Mouse (Mus musculus) MEL (cell line): ENCODE measurements around the gene Ppfibp1. TPM values are rescaled to one million over a fixed set of nuclear protein-coding genes. Genes with fewer than 3 reads are reported as not detected.

Experiments
- DNase-seq: peaks from one replicate; pipeline ENCODE4 v3.0.0; 2011; ENCODE audit warnings: low read depth, low spot score
- H3K27ac ChIP-seq: 2 replicates; pipeline ENCODE4 v1.5.1; 2012; ENCODE audit warnings: low read depth, mild to moderate bottlenecking, control low read depth, low read length, moderate library complexity; ENCODE audit not compliant: control insufficient read depth
- H3K27me3 ChIP-seq, 2 experiments: fragments of 150-350 bp in 1 of 2; sonication (generic) in 1 of 2; 2 replicates each; pipeline ENCODE4 v1.6.1; 2012; ENCODE audit warnings: low read length in 2 of 2, mild to moderate bottlenecking in 2 of 2, improper control_type of control experiment in 1 of 2, moderate library complexity in 1 of 2; ENCODE audit not compliant: insufficient read depth in 2 of 2, control insufficient read depth in 1 of 2
- H3K36me3 ChIP-seq, 2 experiments: 2 replicates each; pipeline ENCODE4 v1.6.1; 2012 to 2014; ENCODE audit warnings: low read length in 2 of 2, improper control_type of control experiment in 1 of 2, inconsistent platforms in 1 of 2, mild to moderate bottlenecking in 1 of 2; ENCODE audit not compliant: insufficient read depth in 2 of 2, control insufficient read depth in 1 of 2
- H3K4me1 ChIP-seq, 2 experiments: fragments of 150-350 bp in 1 of 2; sonication (generic) in 1 of 2; 2 replicates each; pipeline ENCODE4 v1.6.1; 2012; ENCODE audit warnings: low read length in 2 of 2, improper control_type of control experiment in 1 of 2, mild to moderate bottlenecking in 1 of 2; ENCODE audit not compliant: insufficient read depth in 2 of 2, control insufficient read depth in 1 of 2
- H3K4me3 ChIP-seq, 2 experiments: fragments of 150-350 bp in 1 of 2; sonication (generic) in 1 of 2; 2 replicates each; pipeline ENCODE4 v1.5.1; 2012; ENCODE audit warnings: low read depth in 2 of 2, low read length in 2 of 2, mild to moderate bottlenecking in 2 of 2, moderate library complexity in 2 of 2, control low read depth in 1 of 2, improper control_type of control experiment in 1 of 2; ENCODE audit not compliant: control insufficient read depth in 1 of 2, insufficient read depth in 1 of 2
- H3K79me2 ChIP-seq: 2 replicates; pipeline ENCODE4 v1.6.1; 2012; ENCODE audit warnings: mild to moderate bottlenecking, low read length, moderate library complexity; ENCODE audit not compliant: control insufficient read depth, poor library complexity, insufficient read depth
- H3K9ac ChIP-seq: 2 replicates; pipeline ENCODE4 v1.6.1; 2012; ENCODE audit warnings: low read depth, mild to moderate bottlenecking, control low read depth, low read length, moderate library complexity; ENCODE audit not compliant: control insufficient read depth, poor library complexity, severe bottlenecking
- H3K9me3 ChIP-seq: fragments of 150-350 bp; sonication (generic); replicated peaks from 2 replicates; pipeline ENCODE4 v1.6.1; 2012; ENCODE audit warnings: mild to moderate bottlenecking, low read length, improper control_type of control experiment, moderate library complexity; ENCODE audit not compliant: insufficient read depth
- BHLHE40 ChIP-seq: IDR thresholded peaks from 2 replicates; pipeline ENCODE4 v1.6.1; 2012; ENCODE audit warnings: low read depth, mild to moderate bottlenecking, inconsistent platforms, low read length, improper control_type of control experiment, borderline replicate concordance
- CHD2 ChIP-seq: IDR thresholded peaks from 2 replicates; pipeline ENCODE4 v1.6.1; 2011; ENCODE audit warnings: low read length, improper control_type of control experiment
- ELF1 ChIP-seq: IDR thresholded peaks from 2 replicates; pipeline ENCODE4 v1.6.1; 2014; ENCODE audit warnings: low read depth, mild to moderate bottlenecking, inconsistent platforms, low read length, improper control_type of control experiment, moderate library complexity
- ETS1 ChIP-seq: IDR thresholded peaks from 2 replicates; pipeline ENCODE4 v1.6.1; 2012; ENCODE audit warnings: low read depth, mild to moderate bottlenecking, inconsistent platforms, low read length, improper control_type of control experiment, moderate library complexity
- GABPA ChIP-seq: IDR thresholded peaks from 2 replicates; pipeline ENCODE4 v1.6.1; 2012; ENCODE audit warnings: low read depth, mild to moderate bottlenecking, inconsistent platforms, low read length, improper control_type of control experiment, moderate library complexity
- MAX ChIP-seq: IDR thresholded peaks from 2 replicates; pipeline ENCODE4 v1.6.1; 2011; ENCODE audit warnings: low read length, improper control_type of control experiment
- MEF2A ChIP-seq: IDR thresholded peaks from 2 replicates; pipeline ENCODE4 v1.6.1; 2014; ENCODE audit warnings: low read depth, mild to moderate bottlenecking, inconsistent platforms, low read length, improper control_type of control experiment; ENCODE audit not compliant: poor library complexity, insufficient replicate concordance, severe bottlenecking; ENCODE audit errors: extremely low read depth
- MXI1 ChIP-seq: IDR thresholded peaks from 2 replicates; pipeline ENCODE4 v1.6.1; 2011; ENCODE audit warnings: mild to moderate bottlenecking, low read depth, low read length, improper control_type of control experiment
- MYB ChIP-seq: IDR thresholded peaks from 2 replicates; pipeline ENCODE4 v1.6.1; 2011; ENCODE audit warnings: mild to moderate bottlenecking, low read depth, low read length, improper control_type of control experiment
- MYC ChIP-seq: IDR thresholded peaks from 2 replicates; pipeline ENCODE4 v1.6.1; 2011; ENCODE audit warnings: low read depth, mild to moderate bottlenecking, low read length, improper control_type of control experiment, moderate library complexity
- RCOR1 ChIP-seq: IDR thresholded peaks from 2 replicates; pipeline ENCODE4 v1.6.1; 2012; ENCODE audit warnings: low read depth, mild to moderate bottlenecking, inconsistent platforms, low read length, improper control_type of control experiment
- SMC3 ChIP-seq: IDR thresholded peaks from 2 replicates; pipeline ENCODE4 v1.6.1; 2011; ENCODE audit warnings: low read depth, low read length, improper control_type of control experiment
- TAL1 ChIP-seq: IDR thresholded peaks from 2 replicates; pipeline ENCODE4 v1.6.1; 2012; ENCODE audit warnings: mild to moderate bottlenecking, inconsistent platforms, low read length, moderate library complexity, mixed read lengths
- USF1 ChIP-seq: IDR thresholded peaks from 2 replicates; pipeline ENCODE4 v1.6.1; 2014; ENCODE audit warnings: low read depth, mild to moderate bottlenecking, inconsistent platforms, low read length, improper control_type of control experiment, moderate library complexity
- ZNF384 ChIP-seq: IDR thresholded peaks from 2 replicates; pipeline ENCODE4 v1.6.1; 2012; ENCODE audit warnings: low read depth, mild to moderate bottlenecking, inconsistent platforms, low read length, improper control_type of control experiment
- polyA plus RNA-seq, 2 experiments: library from polyadenylated mRNA; stranded (reverse) in 1 of 2; unstranded in 1 of 2; fragments of >175 nt in 1 of 2; fragments of >200 nt in 1 of 2; gene quantifications; 2 replicates each; pipeline versions ENCODE4 v1.2.1 to v1.2.4; 2012; ENCODE audit warnings: low replicate concordance in 2 of 2, low read depth in 1 of 2; ENCODE audit not compliant: insufficient read length in 2 of 2, insufficient read depth in 1 of 2, missing spikeins in 1 of 2
- total RNA-seq: library from RNA; depleted of rRNA; stranded (reverse); fragments of 300-350 nt; gene quantifications from 2 replicates; pipeline ENCODE4 v1.2.3, GENCODE M21; 2012

The Ppfibp1 gene
- total and polyA plus RNA-seq, 3 experiments = 12.2 to 14.6 TPM; not detected in 1

- DNase-seq = no peak
- Histone ChIP-seq H3K9me3 (no peaks in the 10 kb centered on the region), H3K36me3 (peaks cover 0 to 27% of the 10 kb centered on the region in 2 experiments; a peak in 2 of 4 replicates), H3K9ac (no peak overlapping the region), H3K4me1 (peaks cover 10 to 16% of the 10 kb centered on the region in 2 experiments), H3K79me2 (no peaks in the 10 kb centered on the region)
- no peak for TF ChIP-seq USF1
- TF ChIP-seq MYC = no peak
- no peak for TF ChIP-seq MEF2A
- TF ChIP-seq CHD2 = no peak
- no peak for TF ChIP-seq GABPA
- TF ChIP-seq MYB = no peak
- TF ChIP-seq ZNF384 = no peak
- TF ChIP-seq TAL1 = no peak
- TF ChIP-seq ELF1 = no peak
- TF ChIP-seq, all 39 proteins: peak for 0
- Histone ChIP-seq H3K27me3 (no peaks in the 10 kb centered on the region), H3K4me3 (no peak overlapping the region), H3K27ac (no peak overlapping the region)
Observed at GRCm38 (mm10) chr6:146910801-146911200, 22.5 kb downstream of the Ppfibp1 start.

- peaks cover 3 to 9% of the 10 kb centered on the region in 2 experiments for H3K4me1 ChIP-seq
- TF ChIP-seq ZNF384 (no peak), GABPA (no peak), SMC3 (no peak), BHLHE40 (no peak), MAX (peak; percentile 76), MXI1 (peak; percentile 47; the same call in 1 of the 2 replicates), MYC (peak; percentile 86), RCOR1 (no peak), ETS1 (0 out of 2 replicates have a peak, but pooled peaks have one; percentile 19)
- H3K36me3 ChIP-seq = peaks cover 0 to 15% of the 10 kb centered on the region in 2 experiments; a peak in 2 of 4 replicates
Observed at GRCm38 (mm10) chr6:146912835-146913488, 24.7 kb downstream of the Ppfibp1 start.

More at GRCm38 (mm10) chr6:146912835-146913488, 24.7 kb downstream of the Ppfibp1 start:
- peak overlapping the region; percentile 13 for H3K9ac ChIP-seq
- no peak overlapping the region for H3K27ac ChIP-seq
- H3K4me3 ChIP-seq = no peak overlapping the region
- peak; percentile 57 for DNase-seq
- no peaks in the 10 kb centered on the region for H3K9me3 ChIP-seq
- no peaks in the 10 kb centered on the region for H3K79me2 ChIP-seq
- no peaks in the 10 kb centered on the region for H3K27me3 ChIP-seq
